Mouse (Mus musculus) spleen, adult 2 months (tissue): ENCODE results near the gene Prdx5. TPM values are rescaled to one million over a fixed set of nuclear protein-coding genes. Genes with fewer than 3 reads are reported as not detected.
A peak's percentile ranks its signal among the peaks of the same experiment; 100 is the strongest.

Source experiments
- DNase-seq, 2 experiments: peaks; one replicate each; pipeline versions ENCODE4 v3.0.0 to v3.0.0-alpha.2; 2012 to 2021; ENCODE audit warnings: low spot score in 2 of 2, low read depth in 1 of 2
- H3K27ac ChIP-seq: fragments of 200-500 bp; 2 replicates; pipeline ENCODE4 v1.5.1; 2012; ENCODE audit warnings: low read length, inconsistent platforms; ENCODE audit not compliant: insufficient read depth
- H3K27me3 ChIP-seq: fragments of 200-500 bp; 2 replicates; pipeline ENCODE4 v1.6.1; 2012; ENCODE audit warnings: mild to moderate bottlenecking, moderate library complexity, low read length, inconsistent platforms; ENCODE audit not compliant: control insufficient read depth, insufficient read depth
- H3K36me3 ChIP-seq: fragments of 200-500 bp; 2 replicates; pipeline ENCODE4 v1.6.1; 2012; ENCODE audit warnings: mild to moderate bottlenecking, low read length, inconsistent platforms; ENCODE audit not compliant: control insufficient read depth, insufficient read depth
- H3K4me1 ChIP-seq: fragments of 200-500 bp; 2 replicates; pipeline ENCODE4 v1.6.1; 2011; ENCODE audit warnings: inconsistent platforms; ENCODE audit not compliant: control insufficient read depth, insufficient read depth, insufficient read length
- H3K4me3 ChIP-seq: fragments of 200-500 bp; 2 replicates; pipeline ENCODE4 v1.5.1; 2011; ENCODE audit warnings: mild to moderate bottlenecking, inconsistent platforms; ENCODE audit not compliant: insufficient read depth, insufficient read length; ENCODE audit errors: extremely low read depth
- CTCF ChIP-seq: fragments of 200-500 bp; IDR thresholded peaks from 2 replicates; pipeline ENCODE4 v1.5.1; 2011; ENCODE audit warnings: mild to moderate bottlenecking, inconsistent platforms; ENCODE audit not compliant: insufficient read depth, insufficient read length, insufficient replicate concordance; ENCODE audit errors: extremely low read depth
- POLR2A ChIP-seq: fragments of 200-500 bp; IDR thresholded peaks from 2 replicates; pipeline ENCODE4 v1.6.1; 2011; ENCODE audit warnings: low read depth, low read length, inconsistent platforms
- WGBS: fragments of 180-500 bp; shearing (Covaris S2); methylation state at CpG from one replicate; pipeline ENCODE4 v1.1.7; 2018; 5-methylcytosine and 5-hydroxymethylcytosine counted together
- polyA plus RNA-seq: library from polyadenylated mRNA; depleted of rRNA; stranded (reverse); fragments of >200 nt; gene quantifications from 2 replicates; pipeline ENCODE4 v1.2.3, GENCODE M21; 2012

Gene Prdx5
- polyA plus RNA-seq, 1 experiment: 54.6 TPM

DNA sequence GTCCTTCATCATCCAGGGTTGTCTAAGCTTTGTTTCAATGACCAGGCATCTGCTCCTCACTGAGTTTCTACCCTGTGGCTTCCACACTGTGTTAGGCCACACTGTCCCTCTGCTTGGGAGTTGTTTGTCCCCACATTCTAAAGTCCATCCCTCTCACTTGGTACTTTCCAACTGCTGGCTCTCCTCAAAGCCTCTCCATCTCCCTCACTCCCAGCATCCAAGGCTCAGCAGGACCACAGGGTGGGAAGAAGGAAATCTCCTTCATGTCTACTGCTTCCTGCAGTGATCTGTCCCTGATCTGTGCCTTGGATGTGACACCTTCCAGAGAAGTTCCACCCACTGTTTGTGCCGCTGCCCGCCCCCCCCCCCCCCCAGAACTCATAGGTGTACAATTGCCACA, 21.1 kb upstream of the Prdx5 start:
- Histone ChIP-seq H3K27ac (no peak overlapping the region), H3K36me3 (no peaks in the 10 kb centered on the region), H3K27me3 (peaks cover 27% of the 10 kb centered on the region), H3K4me3 (no peak overlapping the region), H3K4me1 (peaks cover 7% of the 10 kb centered on the region; the same call in 1 of the 2 replicates)
- 22% methylated on average over 2 of the region's 2 CpGs for whole genome bisulfite sequencing
- TF ChIP-seq POLR2A (no peak), CTCF (no peak)
- no peak for DNase-seq

- Histone ChIP-seq H3K4me3 (no peak overlapping the region), H3K27ac (no peak overlapping the region), H3K27me3 (peaks cover 20% of the 10 kb centered on the region), H3K4me1 (peaks cover 10% of the 10 kb centered on the region), H3K36me3 (no peaks in the 10 kb centered on the region)
- no peak for DNase-seq
- WGBS: 34% methylated on average over 9 of the region's 9 CpGs
- TF ChIP-seq POLR2A (no peak), CTCF (no peak)
Observed at GRCm38 (mm10) chr19:6928080-6928479, 18.2 kb upstream of the Prdx5 start.

DNA sequence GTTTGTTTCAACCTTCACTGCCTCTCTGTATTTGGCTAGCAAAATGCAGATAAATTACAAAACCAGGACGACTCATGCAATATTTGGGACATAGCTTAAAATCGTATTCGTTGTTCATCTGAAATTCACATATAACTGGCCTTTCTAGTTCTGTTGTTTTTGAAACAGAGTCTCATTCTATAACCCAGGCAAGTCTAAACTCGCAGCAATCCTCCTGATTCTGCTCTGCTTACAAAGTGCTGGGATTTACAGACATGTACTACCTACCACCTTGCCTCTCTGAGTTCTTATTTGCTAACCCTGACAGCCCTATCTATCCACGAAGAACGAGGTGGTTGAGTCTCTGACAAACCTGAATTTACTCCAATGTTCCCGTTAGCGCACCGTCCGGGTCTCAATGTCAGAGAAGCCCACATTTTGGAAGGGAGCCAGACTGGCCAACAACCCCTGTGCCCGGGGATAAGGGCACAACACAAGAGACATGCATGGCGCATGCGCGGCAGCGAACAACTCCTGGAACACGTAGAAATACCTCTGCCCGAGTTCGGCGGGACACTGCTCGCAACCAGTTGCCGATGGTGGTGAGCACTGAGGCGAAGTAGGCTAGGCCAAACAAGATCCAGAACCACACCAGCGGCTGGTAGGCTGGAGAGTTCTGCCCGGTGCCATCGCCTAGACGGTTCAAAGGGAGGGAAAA, 16.8 kb upstream of the Prdx5 start:
- Histone ChIP-seq H3K36me3 (no peaks in the 10 kb centered on the region), H3K27me3 (peaks cover 14% of the 10 kb centered on the region), H3K4me3 (no peak overlapping the region), H3K27ac (no peak overlapping the region), H3K4me1 (peaks cover 13% of the 10 kb centered on the region)
- DNase-seq: no peak
- 22% methylated on average over 26 of the region's 26 CpGs for WGBS
- TF ChIP-seq POLR2A: no peak
- TF ChIP-seq CTCF: no peak

GRCm38 (mm10) chr19:6925611-6926329, 15.9 kb upstream of the Prdx5 start:
- TF ChIP-seq POLR2A (no peak), CTCF (no peak)

GRCm38 (mm10) chr19:6925307-6925573, 15.3 kb upstream of the Prdx5 start, which contains the start of gene Catsperz:
Gene Catsperz, minus strand, starts transcription at chr19:6925380.
- no peak for DNase-seq
- WGBS: 6% methylated on average over 9 of the region's 9 CpGs

More at GRCm38 (mm10) chr19:6925611-6926329, 15.9 kb upstream of the Prdx5 start:
- H3K4me1 ChIP-seq: peaks cover 13% of the 10 kb centered on the region
- H3K36me3 ChIP-seq: no peaks in the 10 kb centered on the region
- H3K27me3 ChIP-seq: peaks cover 14% of the 10 kb centered on the region
- H3K4me3 ChIP-seq: no peak overlapping the region
- no peak overlapping the region for H3K27ac ChIP-seq
- WGBS: 36% methylated on average over 40 of the region's 40 CpGs
- DNase-seq: no peak

GRCm38 (mm10) chr19:6924461-6925306, 14.8 kb upstream of the Prdx5 start:
- Histone ChIP-seq H3K4me3 (peak overlapping the region; percentile 0; the same call in 1 of the 2 replicates), H3K27me3 (peaks cover 14% of the 10 kb centered on the region), H3K36me3 (no peaks in the 10 kb centered on the region), H3K27ac (no peak overlapping the region), H3K4me1 (peaks cover 13% of the 10 kb centered on the region)
- 5% methylated on average over 39 of the region's 39 CpGs for WGBS
- peak; percentile 46 to 83 for DNase-seq
- TF ChIP-seq POLR2A: no peak
- peak; percentile 76; the same call in 1 of the 2 replicates for TF ChIP-seq CTCF

More at GRCm38 (mm10) chr19:6925307-6925573, 15.3 kb upstream of the Prdx5 start, which contains the start of gene Catsperz:
- Histone ChIP-seq H3K4me3 (peak within 1 kb of the TSS; percentile 0; the same call in 1 of the 2 replicates), H3K36me3 (no peaks in the 10 kb centered on the region), H3K27ac (no peak within 1 kb of the TSS), H3K27me3 (peaks cover 14% of the 10 kb centered on the region), H3K4me1 (peaks cover 13% of the 10 kb centered on the region)
- TF ChIP-seq CTCF: no peak
- no peak for TF ChIP-seq POLR2A
